Mouse (Mus musculus): ENCODE results near the gene Mef2b.

GRCm38 (mm10) chr8:70099276-70099675 lies 40.2 kb upstream of the Mef2b start:
- no peak for TF ChIP-seq POLR2A (IDR thresholded peaks at IDR 0.05; ENCODE audit: low read depth, low read length)
- no peak for TF ChIP-seq EP300 (IDR thresholded peaks at IDR 0.05; ENCODE audit: low read length)
- TF ChIP-seq USF2 (conservative IDR thresholded peaks at IDR 0.05; ENCODE audit: low read depth, low read length): no peak
- no peak for TF ChIP-seq MXI1 (IDR thresholded peaks at IDR 0.05; ENCODE audit: low read depth, low read length)
- TF ChIP-seq NRF1 (IDR thresholded peaks at IDR 0.05; ENCODE audit: low read depth, low read length): no peak
- TF ChIP-seq CTCF (conservative IDR thresholded peaks at IDR 0.05 in 1 of 2, IDR thresholded peaks at IDR 0.05 in 1 of 2; ENCODE audit: low read depth in 2 of 2, low read length in 2 of 2): no peak
- TF ChIP-seq CHD2 (IDR thresholded peaks at IDR 0.05; ENCODE audit: low read length): no peak
- no peak for TF ChIP-seq UBTF (IDR thresholded peaks at IDR 0.05; ENCODE audit: low read depth, low read length)
- TF ChIP-seq MAFK (IDR thresholded peaks at IDR 0.05; ENCODE audit: insufficient replicate concordance, low read length): no peak
- TF ChIP-seq CHD1 (IDR thresholded peaks at IDR 0.05; ENCODE audit: low read depth, low read length): no peak
- TF ChIP-seq MAX (IDR thresholded peaks at IDR 0.05; ENCODE audit: low read length): no peak
- no peak for TF ChIP-seq RCOR1 (conservative IDR thresholded peaks at IDR 0.05; ENCODE audit: low read depth, low read length)
- TF ChIP-seq ZMIZ1 (IDR thresholded peaks at IDR 0.05; ENCODE audit: low read depth, low read length): no peak
- TF ChIP-seq ZKSCAN1 (IDR thresholded peaks at IDR 0.05; ENCODE audit: borderline replicate concordance, low read depth, low read length): no peak
